Mouse (Mus musculus): Measurements from ENCODE around the gene Wapl. TPM values are rescaled to one million over a fixed set of nuclear protein-coding genes. Genes with fewer than 3 reads are reported as not detected.
A peak's percentile ranks its signal among the peaks of the same experiment; 100 is the strongest.

Gene Wapl
- 10 to 100 TPM; 31.4 to 32.3 TPM for total RNA-seq (2021)
- long read RNA-seq, experiment 1, full-length matches to known transcripts, result 1 of 7 reads
- long read RNA-seq, experiment 1, partial matches to known transcripts, result 4 of 7 reads
- long read RNA-seq, experiment 1, other reads (novel, unspliced or antisense), result 2 of 7 reads
- long read RNA-seq, experiment 2, full-length matches to known transcripts, result 8 of 13 reads
- long read RNA-seq, experiment 2, partial matches to known transcripts, result 2 of 13 reads
- long read RNA-seq, experiment 2, other reads (novel, unspliced or antisense), result 3 of 13 reads

DNA sequence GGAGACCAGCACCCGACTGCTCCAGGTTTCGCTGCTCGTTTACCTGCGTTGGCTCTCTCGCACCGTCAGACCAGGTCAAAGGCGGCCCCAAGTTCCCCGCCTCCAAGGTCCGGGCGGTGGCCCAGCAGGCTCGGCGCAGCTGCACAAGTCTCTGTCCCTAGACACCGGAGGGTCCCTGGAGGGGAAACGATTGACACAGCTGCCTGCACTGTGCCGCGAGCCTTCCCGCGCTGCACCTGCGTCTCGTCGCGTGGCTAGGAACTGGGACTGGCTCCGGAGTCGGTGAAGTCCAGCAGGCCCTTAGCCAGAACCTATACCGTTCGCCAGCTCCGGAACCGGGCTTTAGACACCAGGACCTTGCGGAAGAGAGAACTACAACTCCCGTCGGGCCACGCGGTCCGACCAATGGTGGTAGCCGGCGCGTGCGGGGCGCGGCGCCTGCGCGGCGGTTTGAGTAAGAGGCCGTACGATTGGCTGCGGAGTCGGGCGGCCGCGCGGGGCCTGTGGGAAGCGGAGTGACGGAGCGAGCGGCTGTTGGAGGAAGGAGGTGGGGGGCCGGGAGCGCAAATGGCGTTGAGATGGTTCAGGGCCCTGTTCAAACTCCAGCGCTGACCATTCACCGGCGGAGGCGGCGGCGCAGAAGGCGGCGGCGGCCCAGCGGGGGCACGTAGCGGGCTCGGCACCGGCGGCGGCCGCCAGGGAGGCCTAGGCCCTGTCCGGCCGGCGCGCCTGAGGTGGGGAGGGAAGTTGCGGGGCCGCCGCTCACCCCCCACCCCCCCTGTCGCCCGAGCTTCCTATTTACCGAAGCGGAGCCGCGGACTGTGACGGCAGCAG lies at the start of gene Wapl:
Gene Wapl (plus strand): TSS at position 534 of the 834 bp plus-strand sequence.
- peak; percentile 97 for DNase-seq

DNA sequence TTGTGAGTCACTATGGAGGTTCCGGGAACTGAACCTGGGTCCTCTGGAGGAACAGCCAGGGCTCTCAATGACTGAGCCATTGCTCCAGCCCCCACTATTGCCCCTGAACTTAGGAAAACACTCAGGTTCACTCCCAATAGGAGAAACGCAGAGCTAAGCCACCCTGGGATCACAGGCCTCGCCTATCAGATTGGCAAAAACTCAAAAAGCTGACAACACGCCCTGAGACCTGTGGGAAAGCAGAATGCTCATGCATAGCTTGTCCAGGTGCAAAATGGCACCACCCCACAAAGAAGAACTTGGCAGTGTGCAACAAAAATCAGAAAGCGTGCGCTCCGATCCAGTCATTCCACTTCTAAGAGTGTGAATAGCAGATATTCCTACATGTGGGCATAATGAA lies 46.9 kb upstream of the Wapl start:
- DNase-seq, result no peak

DNA sequence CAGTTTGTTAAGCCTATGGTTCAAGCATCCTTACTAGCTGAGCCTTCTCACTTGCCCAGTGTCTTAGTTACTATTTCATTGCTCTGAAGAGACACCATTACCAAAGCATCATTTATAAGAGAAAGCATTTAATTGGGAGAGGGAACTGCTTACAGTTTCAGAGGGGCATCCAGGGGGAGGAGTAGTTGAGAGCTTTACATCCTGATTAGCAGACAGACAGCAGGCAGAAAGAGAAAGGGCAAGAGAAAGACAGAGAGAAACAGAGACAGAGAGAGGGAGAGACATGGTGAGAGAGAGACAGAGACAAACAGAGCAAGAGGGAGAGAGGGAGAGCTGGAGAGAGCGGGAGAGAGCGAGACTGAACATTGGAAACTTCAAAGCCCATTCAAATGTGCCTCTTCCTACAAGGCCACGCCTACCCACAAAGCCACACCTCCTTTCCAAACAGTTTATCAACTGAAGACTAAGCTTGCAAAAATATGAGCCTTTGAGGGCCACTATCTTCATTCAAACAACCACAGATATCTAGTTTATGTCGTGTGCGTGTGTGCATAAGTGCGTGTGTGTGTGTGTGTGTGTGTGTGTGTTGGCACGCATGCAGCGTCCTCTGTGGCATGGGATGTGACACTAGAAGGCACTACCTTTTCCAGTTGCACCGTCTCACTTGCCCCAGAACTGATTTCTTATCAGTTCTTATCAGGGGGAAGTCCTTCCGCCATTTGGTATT lies 40.8 kb upstream of the Wapl start:
- no peak for DNase-seq

DNA sequence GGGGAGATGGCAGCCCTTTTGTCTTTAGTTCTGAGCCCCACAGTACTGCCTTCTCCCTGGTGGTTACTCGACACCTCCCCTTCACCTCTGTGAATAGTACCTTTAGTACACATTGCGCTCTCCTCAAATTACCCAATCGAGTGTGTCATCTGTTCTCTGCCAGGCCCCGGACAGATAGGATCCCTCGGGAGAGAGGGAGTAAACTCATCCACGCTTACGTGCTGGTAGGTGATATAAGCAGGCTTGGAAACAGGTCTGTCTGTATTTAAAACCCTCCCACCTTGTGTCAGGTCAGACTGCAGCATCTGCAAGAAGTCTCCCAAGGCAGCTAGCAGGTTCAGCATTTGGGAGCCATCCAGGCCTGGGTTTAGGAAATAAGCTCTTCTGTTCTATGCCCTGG lies 38.5 kb upstream of the Wapl start:
- no peak for DNase-seq

DNA sequence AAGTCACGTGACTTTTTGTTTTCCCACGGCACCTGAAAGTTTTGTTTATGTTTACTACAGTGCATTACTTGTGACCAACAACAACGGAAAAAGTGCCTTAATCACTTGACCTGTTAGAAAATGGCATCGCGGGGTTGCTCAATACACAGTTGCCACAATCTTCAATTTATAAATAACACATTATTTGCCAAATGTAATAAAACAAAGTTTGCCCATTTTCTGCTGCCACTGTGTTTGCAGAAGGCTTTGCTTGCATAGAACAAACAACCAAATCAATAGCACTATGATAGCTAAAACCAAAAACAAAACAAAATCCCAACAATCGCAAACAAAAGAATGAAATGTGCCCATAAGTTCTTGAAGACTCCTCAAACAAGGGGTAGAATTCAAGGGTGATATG lies 38.0 kb upstream of the Wapl start:
- no peak for DNase-seq

DNA sequence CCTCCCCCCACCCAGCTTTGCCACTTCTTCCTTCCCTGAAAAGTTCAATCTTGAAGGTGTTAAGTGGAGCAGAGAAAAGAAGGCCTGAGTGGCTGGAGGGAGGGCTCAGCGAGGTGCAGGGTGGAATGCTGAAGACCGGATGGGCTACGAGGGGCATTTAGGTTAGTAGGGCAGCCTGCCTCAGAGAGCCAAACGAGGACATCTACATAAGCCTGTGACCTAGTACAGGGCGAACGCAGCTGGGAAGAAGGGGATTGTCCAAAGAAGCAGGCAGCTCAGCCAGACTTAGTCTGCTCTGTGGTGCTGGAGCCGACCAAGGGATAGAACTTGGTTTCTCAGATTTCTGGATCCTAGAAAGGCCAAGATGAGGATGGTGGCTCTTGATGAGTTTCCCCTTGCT lies 29.6 kb upstream of the Wapl start:
- no peak for DNase-seq

DNA sequence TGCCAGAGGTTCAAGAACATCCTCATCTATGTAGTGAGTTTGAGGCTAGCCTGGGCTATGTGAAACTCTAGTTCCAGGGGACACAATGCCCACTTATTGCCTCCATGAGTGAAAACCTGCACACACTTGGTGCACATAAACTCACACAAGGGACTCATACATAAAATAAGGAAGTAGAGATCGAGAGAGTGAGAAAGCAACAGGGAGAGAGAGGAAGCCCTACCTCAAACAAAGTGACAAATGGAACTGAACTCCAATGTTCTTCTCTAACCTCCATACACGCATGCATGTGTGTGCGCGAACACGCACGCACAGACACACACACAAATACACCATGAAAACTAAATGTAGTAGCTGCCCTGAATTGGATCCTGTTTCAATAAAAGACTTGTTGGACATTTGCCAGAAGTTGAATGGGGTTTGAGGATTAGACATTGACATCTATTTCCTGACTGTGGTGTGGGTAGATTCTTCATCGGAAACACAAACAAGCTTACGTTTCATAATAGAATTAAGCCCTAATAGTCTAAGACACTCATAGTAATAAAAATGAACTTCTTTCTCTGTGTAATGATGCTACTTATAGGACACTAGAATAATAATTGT lies 25.8 kb upstream of the Wapl start:
- DNase-seq, result no peak

DNA sequence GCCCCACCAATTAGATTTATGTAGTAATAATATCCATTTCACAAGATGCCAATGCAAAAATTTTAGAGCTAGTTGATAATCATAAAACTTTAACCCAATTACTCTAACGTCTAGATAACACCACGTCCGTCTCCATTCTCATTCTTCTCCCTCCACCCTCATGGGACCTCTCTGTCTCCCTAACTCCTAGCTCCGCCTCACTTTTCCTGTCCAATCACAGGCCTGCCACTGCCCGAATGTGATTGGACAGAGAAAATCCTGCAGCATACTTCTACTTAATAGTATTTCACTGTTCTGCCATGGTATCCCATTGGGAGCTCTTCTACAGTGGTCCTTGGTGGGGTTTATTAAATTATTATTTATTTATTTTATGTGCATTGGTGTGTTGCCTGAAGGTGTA lies 16.6 kb upstream of the Wapl start:
- DNase-seq, result no peak

DNA sequence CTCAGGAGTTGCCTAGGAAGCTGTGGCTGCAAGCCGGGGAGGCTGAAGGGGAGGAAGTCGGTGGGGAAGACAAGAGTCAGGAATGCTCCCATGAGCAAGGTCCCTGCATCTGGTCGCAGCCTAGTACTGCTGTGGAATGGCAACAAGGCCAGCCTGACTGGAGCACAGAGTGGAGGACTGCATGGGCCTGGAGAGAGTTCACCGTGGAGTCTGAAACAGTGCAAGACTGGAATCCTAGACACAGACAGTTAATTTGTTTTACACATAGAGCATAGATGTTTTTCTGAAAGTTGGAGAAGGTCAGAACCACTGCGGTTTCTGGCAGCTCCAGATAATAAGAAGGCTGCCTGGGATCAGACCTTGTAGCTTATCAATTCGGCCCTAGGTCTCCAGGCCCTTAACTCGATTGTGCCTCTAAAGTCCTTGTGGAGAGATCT lies 13.4 kb upstream of the Wapl start:
- DNase-seq, result no peak

DNA sequence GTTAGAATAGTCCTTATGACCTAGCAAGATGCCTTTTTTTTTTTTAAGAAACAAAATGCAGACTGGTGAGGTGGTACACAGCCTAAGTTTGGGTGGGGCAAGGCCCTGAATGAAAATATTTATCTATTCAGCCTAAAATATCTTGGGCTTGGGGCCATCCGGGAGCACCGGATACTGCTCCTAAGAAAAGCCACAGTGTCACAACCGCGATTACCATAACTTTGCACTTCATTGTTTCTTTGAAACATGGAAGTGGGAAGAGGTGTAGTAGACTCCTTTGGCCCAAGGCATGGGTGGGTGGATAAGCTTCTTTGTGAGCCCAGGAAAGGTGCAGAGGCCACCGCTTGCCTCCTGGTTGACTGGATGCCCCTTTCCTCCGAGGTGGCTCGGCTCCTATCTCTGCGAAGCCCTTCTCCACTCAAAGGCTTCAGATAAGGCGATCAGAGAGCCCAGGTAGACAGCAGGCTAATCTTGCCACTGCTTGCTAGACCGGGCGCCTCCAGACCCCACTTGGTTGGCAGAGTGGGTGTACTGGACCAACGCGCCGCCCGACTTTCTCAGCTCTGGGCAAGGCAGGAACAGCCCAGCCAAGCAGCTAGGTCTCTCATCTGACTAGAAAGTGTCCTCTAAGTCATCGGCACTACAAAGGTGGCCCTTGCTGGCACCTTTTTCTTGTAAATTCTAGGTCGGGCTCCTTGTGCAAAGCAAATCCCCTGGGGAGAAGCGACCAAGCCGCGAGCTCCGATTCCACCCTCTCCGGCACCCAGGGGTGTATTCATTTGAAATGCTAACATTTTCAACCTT lies 12.7 kb upstream of the Wapl start:
- no peak for DNase-seq

DNA sequence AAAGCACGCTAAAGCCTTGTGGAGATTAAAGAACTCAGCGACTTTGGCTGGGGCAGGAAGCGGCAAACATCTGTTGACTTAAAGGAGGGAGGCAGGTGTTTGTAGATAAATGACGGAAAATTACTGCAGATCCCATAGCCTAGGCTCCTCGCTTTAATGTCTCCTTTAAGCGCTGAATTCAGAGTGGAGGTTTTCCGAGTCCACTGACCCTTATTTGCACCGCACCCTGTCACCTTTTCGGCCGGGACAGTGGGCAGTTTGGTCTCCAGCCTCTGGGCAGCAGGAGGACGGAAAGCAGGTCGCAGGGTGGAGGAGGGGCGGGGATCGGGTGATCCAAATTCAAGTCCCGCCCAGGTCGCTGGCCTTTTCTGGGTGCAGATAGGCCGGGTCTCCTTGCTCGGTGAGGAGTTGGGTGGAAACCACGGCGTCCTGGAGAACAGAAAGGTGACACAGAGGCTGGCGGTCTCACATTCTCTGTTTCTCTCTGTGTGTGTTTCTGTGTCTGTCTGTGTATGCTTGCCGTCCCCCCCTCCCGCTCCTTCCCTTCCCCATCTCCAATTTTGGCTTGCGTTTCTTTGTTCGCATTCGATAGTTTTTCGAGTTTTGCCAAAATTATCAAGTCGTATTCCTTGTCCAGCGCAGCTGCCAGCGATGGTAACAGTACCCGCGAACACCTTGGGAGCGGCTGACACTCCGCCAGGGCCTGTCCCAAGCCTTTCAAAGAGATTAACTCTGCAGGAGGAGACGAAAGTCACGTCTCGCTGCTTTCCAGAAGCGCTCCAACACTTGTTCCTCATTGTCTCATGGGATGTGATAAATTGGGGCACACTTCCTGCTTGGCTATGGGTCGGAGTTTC lies 11.9 kb upstream of the Wapl start:
- peak; percentile 49 for DNase-seq

DNA sequence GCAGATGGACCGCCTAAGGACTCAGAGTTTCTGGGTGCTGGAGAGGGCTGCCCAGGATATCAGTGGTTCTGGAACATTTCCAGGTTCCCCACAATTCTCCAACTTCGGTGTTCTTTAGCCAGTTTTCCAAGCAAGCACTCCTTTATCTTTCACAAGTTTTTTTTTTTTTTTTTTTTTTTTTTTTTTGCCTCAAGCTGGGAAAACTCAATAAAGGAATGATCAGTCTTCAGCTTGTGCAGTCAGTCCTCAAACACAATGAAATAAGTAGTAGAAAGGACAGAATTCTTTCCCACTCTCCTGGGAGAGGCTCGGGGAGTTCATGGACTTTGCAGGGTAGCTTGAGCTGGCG lies 11.3 kb upstream of the Wapl start:
- no peak for DNase-seq

DNA sequence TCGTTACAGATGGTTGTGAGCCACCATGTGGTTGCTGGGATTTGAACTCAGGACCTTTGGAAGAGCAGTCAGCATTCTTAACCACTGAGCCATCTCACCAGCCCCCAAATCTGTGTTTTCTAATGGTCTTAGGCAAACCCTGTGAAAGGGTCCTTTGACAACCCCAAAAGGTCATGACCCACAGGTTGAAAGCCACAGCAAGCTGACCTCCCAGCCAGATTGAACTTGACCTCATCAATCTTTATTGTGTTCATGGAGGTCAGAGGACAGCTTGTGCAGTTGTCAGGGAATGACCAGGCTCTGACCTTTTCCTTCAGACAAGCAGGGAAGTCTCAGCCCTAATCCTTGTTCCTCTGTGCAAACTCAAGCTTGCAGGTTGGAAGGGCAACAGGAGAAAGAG lies 10.3 kb upstream of the Wapl start:
- no peak for DNase-seq

DNA sequence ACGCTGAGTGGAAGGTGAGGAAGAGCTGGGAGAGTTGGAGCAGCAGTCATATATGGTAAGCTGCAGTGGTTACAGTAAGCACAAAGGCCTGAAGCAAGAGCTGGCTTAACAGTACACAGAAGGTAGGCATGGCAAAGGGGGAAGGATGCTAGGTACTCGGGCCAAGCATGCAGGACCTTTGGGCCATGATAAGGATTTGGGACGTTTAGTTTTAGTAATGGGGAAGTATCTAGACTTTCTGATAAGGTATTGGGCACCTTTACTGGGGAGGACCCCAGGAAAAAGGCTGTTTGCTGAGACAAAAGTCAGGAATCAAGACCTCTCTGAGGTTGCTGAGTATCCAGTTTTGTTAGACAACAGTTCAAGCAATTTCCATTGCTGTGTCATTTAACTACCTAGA lies 4.6 kb upstream of the Wapl start:
- no peak for DNase-seq

DNA sequence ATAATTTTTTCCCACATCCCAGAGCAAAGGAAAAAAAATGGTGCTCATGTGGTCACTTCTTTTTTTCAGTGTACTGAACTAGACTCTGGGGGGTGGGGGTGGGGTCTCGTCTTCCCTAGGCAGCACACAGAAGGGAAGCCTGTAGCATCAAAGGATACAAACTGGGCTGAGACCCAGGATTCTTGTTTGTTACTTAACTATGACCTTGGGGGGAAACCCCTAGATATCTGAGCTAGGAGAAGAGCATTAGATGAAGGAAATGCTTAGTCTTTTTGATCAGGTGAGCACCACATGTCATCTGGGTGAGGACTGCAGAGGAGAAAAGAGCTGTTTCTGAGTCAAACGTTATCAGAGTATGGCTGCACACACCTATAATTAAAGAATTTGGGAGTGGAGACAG lies 3.5 kb upstream of the Wapl start:
- no peak for DNase-seq

DNA sequence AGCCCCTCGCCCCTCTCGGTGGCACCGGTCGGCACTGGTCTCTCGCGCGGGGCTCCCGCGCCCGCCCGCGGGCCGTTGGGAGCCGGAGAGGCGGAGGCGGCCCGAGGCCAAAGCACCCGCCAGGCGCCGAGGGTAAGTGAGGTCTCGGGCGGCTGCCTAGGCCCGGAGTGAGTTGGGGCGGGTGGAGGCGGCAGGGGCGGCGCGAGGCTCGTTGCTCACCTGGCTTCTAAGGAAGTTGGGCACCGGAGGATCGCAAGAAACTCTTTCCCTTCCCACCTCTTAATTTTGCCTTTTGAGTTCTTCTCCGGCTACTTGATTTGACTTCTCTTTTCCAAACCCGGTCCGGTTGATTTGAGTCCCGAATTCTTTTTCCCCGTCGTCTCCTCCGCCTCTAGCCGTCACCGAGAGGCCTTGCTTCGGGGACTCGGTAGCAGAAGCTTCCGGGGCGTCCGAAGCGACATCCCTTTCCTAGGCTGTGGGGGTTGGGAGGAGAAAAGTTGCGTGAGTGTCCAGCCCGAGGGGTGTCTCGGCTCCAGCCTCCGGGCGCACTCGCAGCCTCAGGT lies 582 bp downstream of the Wapl start:
- peak; percentile 52 for DNase-seq

DNA sequence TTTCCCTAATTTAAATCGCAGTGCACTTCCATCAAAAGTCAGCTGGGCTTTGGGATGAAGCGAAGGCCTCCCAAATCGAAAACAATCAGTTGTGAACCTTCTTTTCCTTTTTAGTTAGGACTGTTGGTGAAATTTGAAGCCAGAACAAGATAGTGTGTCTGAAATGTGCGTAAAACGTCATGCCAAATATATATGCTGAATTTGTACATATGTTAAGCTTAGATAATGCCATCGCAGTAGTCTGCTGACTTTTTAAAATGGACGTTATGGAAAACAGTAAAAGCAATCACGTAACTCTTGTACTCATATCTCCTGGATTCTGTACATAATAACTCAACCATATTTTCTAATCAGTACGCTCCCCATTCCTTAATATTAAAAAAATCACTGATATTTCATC lies 1.2 kb downstream of the Wapl start:
- DNase-seq, result no peak

DNA sequence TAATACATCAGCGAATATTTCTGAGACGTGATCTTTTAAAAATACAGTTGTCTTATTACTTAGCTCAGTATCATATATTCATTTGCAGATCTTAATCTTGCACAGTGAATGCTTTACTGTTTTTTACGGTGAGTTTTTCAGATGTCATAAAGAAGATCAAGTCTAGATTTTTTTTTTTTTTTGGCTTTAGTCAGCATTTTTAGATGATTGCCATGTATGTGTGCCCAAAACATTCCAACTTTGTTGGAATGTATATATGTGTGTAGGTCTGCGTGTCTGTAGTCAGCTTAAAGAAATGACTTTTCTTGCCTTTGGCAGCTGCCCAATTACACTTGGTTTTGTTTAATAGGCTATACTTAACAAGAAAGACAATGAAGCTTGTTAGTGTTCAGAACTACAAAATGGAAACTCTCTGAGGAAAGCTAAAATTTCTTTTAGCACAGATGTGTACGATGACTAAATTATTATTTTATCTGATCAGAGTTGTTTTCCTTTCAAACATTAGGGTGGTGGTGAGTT lies 1.7 kb downstream of the Wapl start:
- no peak for DNase-seq

DNA sequence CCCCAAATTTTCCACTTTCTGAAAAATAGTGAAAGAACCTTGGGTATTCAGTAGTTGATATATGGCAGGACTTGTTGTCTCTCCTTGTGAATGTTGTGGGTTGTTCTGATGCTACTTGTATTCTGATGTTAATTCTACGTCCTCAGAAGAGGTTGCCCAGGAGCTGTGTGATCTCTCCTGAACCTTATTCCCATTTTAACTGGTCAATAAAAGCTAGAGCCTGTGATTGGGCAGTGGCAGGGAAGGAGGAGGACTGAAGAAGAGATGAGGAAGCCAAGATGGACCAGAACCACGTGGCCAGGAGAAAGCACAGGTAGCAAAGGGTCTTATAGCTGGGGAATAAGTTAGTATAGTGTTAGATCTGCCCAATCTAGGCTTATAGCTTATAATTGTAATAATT lies 7.1 kb downstream of the Wapl start:
- no peak for DNase-seq

DNA sequence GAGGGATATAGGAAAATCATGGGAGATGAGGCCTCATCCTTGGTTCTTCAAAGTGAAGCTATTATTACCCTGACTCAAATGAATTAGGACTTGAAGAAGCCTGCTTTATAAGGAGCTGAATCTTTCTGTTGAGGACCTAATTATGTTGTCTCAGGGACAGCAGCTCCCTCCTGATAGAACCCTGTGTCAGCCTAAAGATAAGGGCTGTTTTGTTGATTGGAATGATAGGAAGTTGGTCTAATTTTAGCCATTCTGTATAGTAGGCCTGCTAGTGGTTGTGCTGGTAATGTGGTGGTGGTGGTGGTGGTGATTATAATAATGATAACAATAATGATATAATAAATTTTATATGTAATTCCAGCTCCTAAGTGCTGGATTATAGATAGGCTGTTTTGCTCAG lies 11.3 kb downstream of the Wapl start:
- DNase-seq, result no peak
